Mouse (Mus musculus): ENCODE measurements around the gene Rps29.

GRCm38 (mm10) chr12:69198985-69199384 is 40.0 kb upstream of the Rps29 start:
- TF ChIP-seq POLR2AphosphoS5 (IDR thresholded peaks at IDR 0.05; ENCODE audit: insufficient replicate concordance, low read depth, low read length) (no peak), CTCF (IDR thresholded peaks at IDR 0.05; ENCODE audit: low read depth, low read length) (no peak), TAL1 (conservative IDR thresholded peaks at IDR 0.05; ENCODE audit: low read depth, low read length) (no peak), GATA1 (IDR thresholded peaks at IDR 0.05; ENCODE audit: borderline replicate concordance, low read length) (no peak), GATA2 (IDR thresholded peaks at IDR 0.05; ENCODE audit: borderline replicate concordance, low read depth, low read length) (no peak)

All from G1E (cell line).